Mouse (Mus musculus) telencephalon, adult 2 months (tissue): ENCODE measurements at regions not wholly inside any gene's neighbourhood (a gene's known extent, or its start where the extent isn't known, plus 50 kb on each side); places are given as distances from the start of the nearest gene placed in this dataset.

Source experiments
- DNase-seq: peaks from one replicate; pipeline ENCODE4 v3.0.0-alpha.2; 2011; ENCODE audit warnings: low read depth, low spot score

GRCm38 (mm10) chrX:152918212-152918611, 88.1 kb upstream of the Usp51 start:
- DNase-seq, result peak; percentile 2

DNA sequence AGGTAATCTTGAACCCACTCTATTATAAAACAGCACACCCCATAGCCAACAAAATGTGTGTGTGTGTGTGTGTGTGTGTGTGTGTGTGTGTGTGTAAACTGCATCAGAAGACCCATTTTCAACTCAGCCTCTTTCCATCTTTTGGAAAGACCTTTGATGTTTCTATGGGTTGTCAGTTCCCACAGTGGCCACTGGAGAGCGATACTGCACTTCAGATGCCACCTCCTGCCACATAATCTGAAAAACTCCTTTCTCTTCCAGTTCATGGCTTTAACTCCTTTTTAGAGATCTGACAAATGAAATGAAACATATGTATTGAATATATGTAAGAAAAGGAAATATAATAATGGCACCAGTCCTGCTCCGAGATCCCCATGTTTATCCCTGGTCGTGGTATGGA, 79.3 kb upstream of the Usp51 start:
- no peak for DNase-seq

DNA sequence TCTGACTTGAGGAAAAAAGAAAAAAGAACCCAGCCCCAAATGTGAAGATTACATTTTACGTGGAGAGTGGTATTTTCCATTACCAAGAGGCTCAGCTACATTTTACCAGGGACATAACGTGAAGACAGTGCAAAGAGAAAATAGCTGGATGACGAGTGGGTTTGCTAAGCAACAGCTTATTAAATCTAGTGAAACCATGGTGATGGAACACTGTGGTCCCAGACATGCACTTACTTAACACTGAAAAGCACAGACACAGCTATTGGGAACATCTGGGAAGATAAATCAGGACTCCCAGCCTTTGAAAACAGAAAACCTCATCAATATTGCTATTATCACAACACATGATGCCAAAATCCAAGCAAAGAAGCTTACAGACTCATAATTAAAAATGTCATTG, 60.1 kb upstream of the Usp51 start:
- peak; percentile 73 for DNase-seq
